Mouse (Mus musculus): ENCODE measurements around the gene Apobec3.
"Not testable (repeated sequence)": the region's sequence is repeated elsewhere in the genome, so short reads cannot be mapped to it uniquely, and the experiment has no call there.

The Apobec3 gene

GRCm38 (mm10) chr15:79927637-79928122, 36.2 kb downstream of the Apobec3 start:
- in situ Hi-C loops (cut with MboI, MseI): no loop called here

GRCm38 (mm10) chr15:79928316-79928715, 36.9 kb downstream of the Apobec3 start:
- in situ Hi-C loops (cut with MboI, MseI): no loop called here

GRCm38 (mm10) chr15:79928736-79929135, 37.3 kb downstream of the Apobec3 start:
- in situ Hi-C loops (cut with MboI, MseI): no loop called here

- in situ Hi-C loops (cut with MboI, MseI): no loop called here
Observed at GRCm38 (mm10) chr15:79929734-79930133, 38.3 kb downstream of the Apobec3 start.

- in situ Hi-C loops (cut with MboI, MseI): no loop called here
Observed at GRCm38 (mm10) chr15:79931496-79932141, 40.2 kb downstream of the Apobec3 start.

- in situ Hi-C loops (cut with MboI, MseI): no loop called here
Observed at GRCm38 (mm10) chr15:79932323-79932987, 41.0 kb downstream of the Apobec3 start.

GRCm38 (mm10) chr15:79933052-79933669, 41.7 kb downstream of the Apobec3 start:
- in situ Hi-C loops (cut with MboI, MseI): no loop called here

GRCm38 (mm10) chr15:79933670-79934514, 42.4 kb downstream of the Apobec3 start:
- in situ Hi-C loops (cut with MboI, MseI): no loop called here

- in situ Hi-C loops (cut with MboI, MseI): no loop called here
Observed at GRCm38 (mm10) chr15:79934776-79935175, 43.3 kb downstream of the Apobec3 start.

GRCm38 (mm10) chr15:79935654-79936373, 44.4 kb downstream of the Apobec3 start:
- in situ Hi-C loops (cut with MboI, MseI): no loop called here

GRCm38 (mm10) chr15:79936374-79936751, 44.9 kb downstream of the Apobec3 start:
- in situ Hi-C loops (cut with MboI, MseI): no loop called here

GRCm38 (mm10) chr15:79939020-79939419, 47.6 kb downstream of the Apobec3 start:
- in situ Hi-C loops (cut with MboI, MseI): no loop called here

GRCm38 (mm10) chr15:79939501-79939900, 48.0 kb downstream of the Apobec3 start:
- in situ Hi-C loops (cut with MboI, MseI): not testable (repeated sequence)

GRCm38 (mm10) chr15:79939913-79940312, 48.5 kb downstream of the Apobec3 start:
- in situ Hi-C loops (cut with MboI, MseI): loop anchor here (5.0 kb wide), 1 partner anchor 122 kb away; no protein-coding TSS in a partner anchor

GRCm38 (mm10) chr15:79940932-79941331, 49.5 kb downstream of the Apobec3 start:
- in situ Hi-C loops (cut with MboI, MseI): loop anchor here (5.0 kb wide), 1 partner anchor 121 kb away; no protein-coding TSS in a partner anchor

GRCm38 (mm10) chr15:79942541-79942940, 51.1 kb downstream of the Apobec3 start:
- in situ Hi-C loops (cut with MboI, MseI): loop anchor here (5.0 kb wide), 1 partner anchor 120 kb away; no protein-coding TSS in a partner anchor

GRCm38 (mm10) chr15:79943584-79943983, 52.1 kb downstream of the Apobec3 start:
- in situ Hi-C loops (cut with MboI, MseI): loop anchor here (5.0 kb wide), 1 partner anchor 119 kb away; no protein-coding TSS in a partner anchor

- in situ Hi-C loops (cut with MboI, MseI): loop anchor here (5.0 kb wide), 1 partner anchor 117 kb away; no protein-coding TSS in a partner anchor
Observed at GRCm38 (mm10) chr15:79944948-79945347, 53.5 kb downstream of the Apobec3 start.

- in situ Hi-C loops (cut with MboI, MseI): no loop called here
Observed at GRCm38 (mm10) chr15:79946022-79946421, 54.6 kb downstream of the Apobec3 start.

GRCm38 (mm10) chr15:79946790-79947189, 55.3 kb downstream of the Apobec3 start:
- in situ Hi-C loops (cut with MboI, MseI): no loop called here

- in situ Hi-C loops (cut with MboI, MseI): no loop called here
Observed at GRCm38 (mm10) chr15:79947681-79948080, 56.2 kb downstream of the Apobec3 start.
